In the genomic region with DNA sequence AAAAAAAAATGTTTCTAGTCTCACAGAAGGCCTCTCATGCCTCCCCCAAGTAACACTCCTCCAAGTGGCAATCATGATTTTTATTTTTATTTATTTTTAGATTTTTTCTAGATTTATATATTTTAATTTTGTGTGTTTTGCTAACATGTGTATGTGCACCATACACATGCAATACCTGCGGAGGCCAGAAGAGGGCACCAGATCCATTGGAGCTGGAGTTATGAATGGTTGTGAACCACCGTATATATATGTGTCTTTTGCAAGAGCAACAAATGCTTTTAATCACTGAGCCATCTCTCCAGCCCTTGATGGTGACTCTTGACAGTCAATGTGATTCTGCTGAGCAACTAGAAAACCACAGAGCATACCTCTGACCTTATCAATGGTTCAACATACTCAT, we compare ENCODE assay signal across 9 mouse cellular contexts. TPM values are rescaled to one million over a fixed set of nuclear protein-coding genes. Genes with fewer than 3 reads are reported as not detected.
DNase-seq lines count a peak whose midpoint lies in the region; ATAC-seq and TF ChIP-seq lines count a peak whose summit lies in the region.
"Had no signal": no experiment of that assay in that cellular context is flagged by ENCODE, and none has a peak within 500 bp of the region (broad histone marks: within the 10 kb centered on the region; RNA-seq: fewer than 3 reads in every experiment).

No protein-coding gene starts in this region.

- no peaks in the 10 kb centered on the region for H3K9me3 ChIP-seq in hindbrain, postnatal 0 days (ENCODE audit: low read length)
- H3K9me3 ChIP-seq in hindbrain, embryonic 13.5 days: no peaks in the 10 kb centered on the region
- no peaks in the 10 kb centered on the region for H3K9me3 ChIP-seq in forebrain, embryonic 12.5 days
- H3K9me3 ChIP-seq: limb, embryonic 13.5 days had no signal

- H3K4me3 ChIP-seq in hindbrain, postnatal 0 days (ENCODE audit: low read length): no peak overlapping the region
- no peak overlapping the region for H3K4me3 ChIP-seq in hindbrain, embryonic 13.5 days
- H3K4me3 ChIP-seq in forebrain, embryonic 12.5 days (replicated peaks): no peak overlapping the region
- H3K4me3 ChIP-seq: limb, embryonic 13.5 days had no signal

- no peak overlapping the region for H3K9ac ChIP-seq in hindbrain, postnatal 0 days (replicated peaks; ENCODE audit: low read length)
- no peak overlapping the region for H3K9ac ChIP-seq in hindbrain, embryonic 13.5 days
- H3K9ac ChIP-seq in forebrain, embryonic 12.5 days: no peak overlapping the region
- H3K9ac ChIP-seq: limb, embryonic 13.5 days had no signal

- H3K4me2 ChIP-seq in hindbrain, postnatal 0 days (ENCODE audit: low read depth, low read length): no peak overlapping the region
- no peak overlapping the region for H3K4me2 ChIP-seq in hindbrain, embryonic 13.5 days
- no peak overlapping the region for H3K4me2 ChIP-seq in forebrain, embryonic 12.5 days
- H3K4me2 ChIP-seq: limb, embryonic 13.5 days had no signal

- H3K27ac ChIP-seq in hindbrain, postnatal 0 days: no peak overlapping the region
- no peak overlapping the region for H3K27ac ChIP-seq in hindbrain, embryonic 13.5 days
- no peak overlapping the region for H3K27ac ChIP-seq in forebrain, embryonic 12.5 days
- H3K27ac ChIP-seq: limb, embryonic 13.5 days had no signal

- no peaks in the 10 kb centered on the region for H3K4me1 ChIP-seq in hindbrain, postnatal 0 days (ENCODE audit: insufficient read depth, low read length)
- H3K4me1 ChIP-seq in hindbrain, embryonic 13.5 days (replicated peaks): no peaks in the 10 kb centered on the region
- peaks cover 9% of the 10 kb centered on the region for H3K4me1 ChIP-seq in forebrain, embryonic 12.5 days
- H3K4me1 ChIP-seq: limb, embryonic 13.5 days had no signal

- no peak for ATAC-seq in hindbrain, postnatal 0 days
- no peak for ATAC-seq in hindbrain, embryonic 13.5 days (ENCODE audit: low FRiP score)
- ATAC-seq in granulocyte monocyte progenitor cell, adult 5-6 weeks (replicated peaks; ENCODE audit: poor library complexity, severe bottlenecking): peak; percentile 34
- no peak for ATAC-seq in forebrain, embryonic 12.5 days (ENCODE audit: low FRiP score)

- WGBS in hindbrain, postnatal 0 days: 64% methylated on average over 2 of the region's 2 CpGs
- WGBS in hindbrain, embryonic 13.5 days: 72% methylated on average over 2 of the region's 2 CpGs
- WGBS in forebrain, embryonic 12.5 days: 58% methylated on average over 2 of the region's 2 CpGs

- no peaks in the 10 kb centered on the region for H3K27me3 ChIP-seq in hindbrain, postnatal 0 days (ENCODE audit: insufficient read depth, low read length)
- no peaks in the 10 kb centered on the region for H3K27me3 ChIP-seq in hindbrain, embryonic 13.5 days
- H3K27me3 ChIP-seq in forebrain, embryonic 12.5 days: no peaks in the 10 kb centered on the region
- H3K27me3 ChIP-seq: limb, embryonic 13.5 days had no signal

- no peaks in the 10 kb centered on the region for H3K36me3 ChIP-seq in hindbrain, postnatal 0 days (ENCODE audit: insufficient read depth, low read length)
- no peaks in the 10 kb centered on the region for H3K36me3 ChIP-seq in hindbrain, embryonic 13.5 days
- no peaks in the 10 kb centered on the region for H3K36me3 ChIP-seq in forebrain, embryonic 12.5 days (replicated peaks)
- H3K36me3 ChIP-seq: limb, embryonic 13.5 days had no signal

- peak; percentile 70 for TF ChIP-seq CTCF in hindbrain, postnatal 0 days (IDR thresholded peaks at IDR 0.05; ENCODE audit: low read depth)

- peak; percentile 31 for DNase-seq in hindbrain, postnatal 0 days (ENCODE audit: low spot score)
- DNase-seq in spleen, postnatal 4 days (ENCODE audit: low spot score in 2 of 2): peak; percentile 44 to 79
- no peak for DNase-seq in spleen, adult 12 weeks (ENCODE audit: low spot score)
- DNase-seq in thymus, postnatal 36 days: peak; percentile 36 to 40
- no peak for DNase-seq in ovary, postnatal 10 days (ENCODE audit: low spot score)

RNA-seq across cellular contexts. Expression of a gene that starts 7.9 kb away (rescaled TPM):
- total RNA-seq in hindbrain, postnatal 0 days (2014; rRNA removed): 1.3 TPM in 2 replicates
- polyA plus RNA-seq in hindbrain, postnatal 0 days (2015; fragmentation: Nextera tagmentation; extraction: Ambion mirVana): 0.52 and 0.54 TPM in 2 replicates
- polyA plus RNA-seq in hindbrain, embryonic 13.5 days (2015; fragmentation: Nextera tagmentation; extraction: Ambion mirVana): 1.3 and 1.6 TPM in 2 replicates
- 142 and 175 TPM in 2 replicates for total RNA-seq in granulocyte monocyte progenitor cell, adult 5-6 weeks (2014; fragmentation: Nextera tagmentation)
- 170 and 173 TPM in 2 replicates for total RNA-seq in granulocyte monocyte progenitor cell, adult 5-6 weeks (2017)
- 1.7 and 2.4 TPM in 2 replicates for polyA plus RNA-seq in forebrain, embryonic 12.5 days (2016; fragmentation: Nextera tagmentation; extraction: Ambion mirVana)

RNA-seq across cellular contexts. Expression of a gene that starts 29.5 kb away (rescaled TPM):
- 2.9 and 3.6 TPM in 2 replicates for total RNA-seq in hindbrain, postnatal 0 days (2014; rRNA removed)
- polyA plus RNA-seq in hindbrain, postnatal 0 days (2015; fragmentation: Nextera tagmentation; extraction: Ambion mirVana): 3.0 and 3.3 TPM in 2 replicates
- polyA plus RNA-seq in hindbrain, embryonic 13.5 days (2015; fragmentation: Nextera tagmentation; extraction: Ambion mirVana): 1.7 and 2.3 TPM in 2 replicates
- total RNA-seq in granulocyte monocyte progenitor cell, adult 5-6 weeks (2014; fragmentation: Nextera tagmentation): 1.8 and 2.5 TPM in 2 replicates
- total RNA-seq in granulocyte monocyte progenitor cell, adult 5-6 weeks (2017): 1.2 and 3.7 TPM in 2 replicates
- 0.26 and 0.38 TPM in 2 replicates for polyA plus RNA-seq in forebrain, embryonic 12.5 days (2016; fragmentation: Nextera tagmentation; extraction: Ambion mirVana)
- polyA plus RNA-seq: limb, embryonic 13.5 days had no signal

RNA-seq across cellular contexts. Expression of a gene that starts 50.9 kb away (rescaled TPM):
- 236 and 284 TPM in 2 replicates for total RNA-seq in hindbrain, postnatal 0 days (2014; rRNA removed)
- 105 TPM in 2 replicates for polyA plus RNA-seq in hindbrain, postnatal 0 days (2015; fragmentation: Nextera tagmentation; extraction: Ambion mirVana)
- 158 and 162 TPM in 2 replicates for polyA plus RNA-seq in hindbrain, embryonic 13.5 days (2015; fragmentation: Nextera tagmentation; extraction: Ambion mirVana)
- total RNA-seq in granulocyte monocyte progenitor cell, adult 5-6 weeks (2014; fragmentation: Nextera tagmentation): 115 and 208 TPM in 2 replicates
- total RNA-seq in granulocyte monocyte progenitor cell, adult 5-6 weeks (2017): 50.3 and 50.9 TPM in 2 replicates
- 180 and 222 TPM in 2 replicates for polyA plus RNA-seq in forebrain, embryonic 12.5 days (2016; fragmentation: Nextera tagmentation; extraction: Ambion mirVana)

RNA-seq across cellular contexts. Expression of a gene that starts 55.6 kb away (rescaled TPM):
- total RNA-seq in hindbrain, postnatal 0 days (2014; rRNA removed): 59.6 and 63.3 TPM in 2 replicates
- 45.3 and 48.4 TPM in 2 replicates for polyA plus RNA-seq in hindbrain, postnatal 0 days (2015; fragmentation: Nextera tagmentation; extraction: Ambion mirVana)
- 38.4 and 38.8 TPM in 2 replicates for polyA plus RNA-seq in hindbrain, embryonic 13.5 days (2015; fragmentation: Nextera tagmentation; extraction: Ambion mirVana)
- total RNA-seq in granulocyte monocyte progenitor cell, adult 5-6 weeks (2014; fragmentation: Nextera tagmentation): 14.3 and 17.6 TPM in 2 replicates
- 33.2 and 34.4 TPM in 2 replicates for total RNA-seq in granulocyte monocyte progenitor cell, adult 5-6 weeks (2017)
- 35.6 and 42.0 TPM in 2 replicates for polyA plus RNA-seq in forebrain, embryonic 12.5 days (2016; fragmentation: Nextera tagmentation; extraction: Ambion mirVana)

Comparison
In these comparisons a context has a peak if more than half of its experiments do, and no peak if none do; other contexts are left out.
1. DNase-seq: peak in hindbrain, postnatal 0 days (single experiment), spleen, postnatal 4 days (2 of 2) and thymus, postnatal 36 days (2 of 2); none in spleen, adult 12 weeks (single experiment) and ovary, postnatal 10 days (single experiment).